In the genomic region with DNA sequence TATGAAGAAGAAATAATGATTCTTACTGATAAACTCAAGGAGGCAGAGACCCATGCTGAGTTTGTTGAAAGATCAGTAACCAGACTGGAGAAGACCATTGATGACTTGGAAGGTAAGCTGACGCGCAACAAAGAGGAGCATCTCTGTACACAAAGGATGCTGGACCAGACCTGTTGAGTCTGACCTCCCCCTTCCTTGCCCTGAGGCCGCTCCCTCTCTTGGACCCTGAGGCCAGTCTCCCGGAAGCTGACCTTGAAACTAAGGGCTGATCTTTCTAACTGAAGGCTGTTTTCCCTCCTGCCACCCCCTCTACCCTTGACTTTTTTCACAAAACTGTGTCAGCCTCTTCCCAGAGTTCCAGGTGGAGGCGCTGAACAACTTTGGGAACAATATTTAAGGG, we compare ENCODE assay signal across 38 mouse cellular contexts. TPM values are rescaled to one million over a fixed set of nuclear protein-coding genes. Genes with fewer than 3 reads are reported as not detected.
"Had no signal": no experiment of that assay in that cellular context is flagged by ENCODE, and none has a peak within 500 bp of the region (broad histone marks: within the 10 kb centered on the region; RNA-seq: fewer than 3 reads in every experiment).

No protein-coding gene starts in this region.

- H3K27me3 ChIP-seq: heart, embryonic 12.5 days; heart, embryonic 13.5 days; heart, embryonic 15.5 days; hindbrain, embryonic 12.5 days; hindbrain, embryonic 13.5 days; hindbrain, embryonic 15.5 days; intestine, embryonic 15.5 days; kidney, embryonic 15.5 days had no signal

- H3K4me3 ChIP-seq: heart, embryonic 12.5 days; heart, embryonic 13.5 days; heart, embryonic 15.5 days; hindbrain, embryonic 10.5 days; hindbrain, embryonic 12.5 days; hindbrain, embryonic 13.5 days; hindbrain, embryonic 15.5 days; intestine, embryonic 15.5 days; kidney, embryonic 15.5 days; layer of hippocampus, adult 2 months; left cerebral cortex, adult 2 months had no signal

- H3K36me3 ChIP-seq: heart, embryonic 12.5 days; heart, embryonic 13.5 days; heart, embryonic 15.5 days; hindbrain, embryonic 10.5 days; hindbrain, embryonic 12.5 days; hindbrain, embryonic 13.5 days; hindbrain, embryonic 15.5 days; intestine, embryonic 15.5 days; kidney, embryonic 15.5 days had no signal

- H3K9me3 ChIP-seq: heart, embryonic 12.5 days; heart, embryonic 15.5 days; hindbrain, embryonic 10.5 days; hindbrain, embryonic 12.5 days; hindbrain, embryonic 13.5 days; hindbrain, embryonic 15.5 days; intestine, embryonic 15.5 days; kidney, embryonic 15.5 days had no signal

- H3K4me2 ChIP-seq: heart, embryonic 12.5 days; heart, embryonic 13.5 days; heart, embryonic 15.5 days; hindbrain, embryonic 12.5 days; hindbrain, embryonic 13.5 days; hindbrain, embryonic 14.5 days; hindbrain, embryonic 15.5 days; intestine, embryonic 15.5 days; kidney, embryonic 15.5 days had no signal

- H3K4me1 ChIP-seq: heart, embryonic 12.5 days; heart, embryonic 13.5 days; heart, embryonic 15.5 days; hindbrain, embryonic 10.5 days; hindbrain, embryonic 12.5 days; hindbrain, embryonic 13.5 days; hindbrain, embryonic 15.5 days; intestine, embryonic 15.5 days; kidney, embryonic 15.5 days had no signal

- DNase-seq: heart, postnatal 10 days; heart, postnatal 14 days; heart, postnatal 36 days; heart, postnatal 4 days; kidney, adult 11 months; kidney, adult 18-20 months; kidney, adult 2 months; kidney, adult 8-10 months; kidney, adult 9 months; kidney, postnatal 10 days; kidney, postnatal 14 days; kidney, postnatal 25 days; kidney, postnatal 36 days; kidney, postnatal 4 days; layer of hippocampus, adult 9-11 months; layer of hippocampus, postnatal 36 days had no signal

- H3K9ac ChIP-seq: heart, embryonic 12.5 days; heart, embryonic 13.5 days; heart, embryonic 15.5 days; hindbrain, embryonic 12.5 days; hindbrain, embryonic 13.5 days; hindbrain, embryonic 14.5 days; hindbrain, embryonic 15.5 days; intestine, embryonic 15.5 days; kidney, embryonic 15.5 days had no signal

- H3K27ac ChIP-seq: heart, embryonic 13.5 days; heart, embryonic 15.5 days; hindbrain, embryonic 10.5 days; hindbrain, embryonic 12.5 days; hindbrain, embryonic 13.5 days; hindbrain, embryonic 14.5 days; hindbrain, embryonic 15.5 days; hindbrain, postnatal 0 days; intestine, embryonic 15.5 days; kidney, embryonic 15.5 days; kidney, postnatal 0 days; layer of hippocampus, adult 2 months; left cerebral cortex, adult 2 months had no signal

- ATAC-seq: hindbrain, embryonic 16.5 days; hindbrain, postnatal 0 days; inflammation-experienced regulatory T-cells, adult 6 months; intestine, embryonic 15.5 days; intestine, embryonic 16.5 days; intestine, postnatal 0 days had no signal

RNA-seq across cellular contexts. Expression of a gene that starts 43.5 kb away (rescaled TPM):
- polyA plus RNA-seq: heart, embryonic 12.5 days; heart, embryonic 14.5 days; heart, embryonic 16.5 days; heart, postnatal 0 days; hindbrain, embryonic 12.5 days; hindbrain, embryonic 14.5 days; hindbrain, embryonic 15.5 days; intestine, embryonic 16.5 days; intestine, postnatal 0 days; kidney, adult 2 months; kidney, embryonic 15.5 days; kidney, postnatal 0 days; large intestine, adult 2 months had no signal
